Mouse (Mus musculus) MEL (cell line): Measurements from ENCODE around the gene Frem2.

Experiments
- CTCF ChIP-seq, 3 experiments: IDR thresholded peaks in 2 of 3; conservative IDR thresholded peaks in 1 of 3; 2 replicates each; pipeline ENCODE4 v1.5.1; 2011 to 2012; ENCODE audit warnings: low read length in 3 of 3, low read depth in 2 of 3, mild to moderate bottlenecking in 2 of 3, improper control_type of control experiment in 1 of 3, inconsistent platforms in 1 of 3, mixed read lengths in 1 of 3, moderate library complexity in 1 of 3; ENCODE audit not compliant: control insufficient read depth in 1 of 3, insufficient read depth in 1 of 3, poor library complexity in 1 of 3, severe bottlenecking in 1 of 3
- ELF1 ChIP-seq: IDR thresholded peaks from 2 replicates; pipeline ENCODE4 v1.6.1; 2014; ENCODE audit warnings: low read depth, mild to moderate bottlenecking, inconsistent platforms, low read length, improper control_type of control experiment, moderate library complexity
- SMC3 ChIP-seq: IDR thresholded peaks from 2 replicates; pipeline ENCODE4 v1.6.1; 2011; ENCODE audit warnings: low read depth, low read length, improper control_type of control experiment

GRCm38 (mm10) chr3:53656878-53657561, at the start of gene Frem2:
- TF ChIP-seq ELF1, result no peak
- TF ChIP-seq SMC3, result no peak
- no peak for TF ChIP-seq CTCF (IDR thresholded peaks at IDR 0.05 in 2 of 3, conservative IDR thresholded peaks at IDR 0.05 in 1 of 3; ENCODE audit: control insufficient read depth in 1 of 3, insufficient read depth in 1 of 3, low read depth in 2 of 3, low read length in 3 of 3, poor library complexity in 1 of 3, severe bottlenecking in 1 of 3)
